Mouse (Mus musculus): ENCODE measurements around the gene Asb1.

Asb1 gene

DNA sequence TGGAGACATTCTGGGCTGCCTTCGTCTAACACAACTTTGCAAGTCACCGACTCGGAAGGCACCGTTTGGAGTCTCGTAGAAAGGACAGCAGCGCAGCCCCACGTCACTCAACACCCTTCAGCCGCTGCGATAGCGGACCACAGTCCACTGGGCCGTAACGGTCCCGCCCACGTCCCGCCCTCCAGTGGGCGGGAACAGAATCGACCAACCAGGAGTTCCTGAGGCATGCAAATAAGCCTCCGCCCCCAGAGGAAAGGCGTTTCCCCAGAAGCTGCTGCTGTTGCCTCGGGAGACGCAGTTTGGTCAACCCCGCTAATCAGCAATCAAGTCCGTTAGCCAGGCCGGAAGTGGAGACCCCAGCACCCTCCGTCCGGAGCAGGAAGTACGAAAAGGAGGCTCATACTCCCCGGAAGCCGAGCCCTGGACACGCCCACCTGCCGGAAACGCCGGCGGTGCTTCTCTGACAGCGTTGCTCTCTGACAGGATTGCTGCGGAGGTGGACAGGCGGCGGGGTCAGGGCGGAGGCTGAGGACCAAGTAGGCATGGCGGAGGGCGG lies at the start of gene Asb1:
TSS of gene Asb1 (plus strand) at position 274 of the 556 bp plus-strand sequence.
- DNase-seq (ENCODE audit: low read depth, low spot score) = peak; percentile 94

DNA sequence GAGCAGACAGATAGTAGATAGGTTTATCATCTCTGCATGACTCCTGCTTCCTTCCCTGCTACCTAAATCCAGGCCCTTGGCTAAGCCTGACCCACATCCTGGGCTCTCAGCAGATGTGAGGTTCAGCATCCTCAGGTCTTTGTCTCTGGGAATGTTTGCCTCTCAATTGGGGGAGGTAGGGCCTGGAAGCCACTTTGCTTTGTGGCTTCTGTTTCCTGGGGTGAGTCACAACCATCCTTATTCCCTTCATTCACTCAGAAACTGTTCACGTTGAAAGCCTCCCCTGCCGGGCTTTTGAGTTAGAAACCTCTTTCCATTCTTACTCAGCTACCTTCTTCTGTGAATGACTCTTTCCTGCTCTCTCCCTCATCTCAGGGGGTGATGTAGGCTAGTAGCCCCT lies 47.6 kb upstream of the Asb1 start:
- DNase-seq (ENCODE audit: low read depth, low spot score) = no peak

DNA sequence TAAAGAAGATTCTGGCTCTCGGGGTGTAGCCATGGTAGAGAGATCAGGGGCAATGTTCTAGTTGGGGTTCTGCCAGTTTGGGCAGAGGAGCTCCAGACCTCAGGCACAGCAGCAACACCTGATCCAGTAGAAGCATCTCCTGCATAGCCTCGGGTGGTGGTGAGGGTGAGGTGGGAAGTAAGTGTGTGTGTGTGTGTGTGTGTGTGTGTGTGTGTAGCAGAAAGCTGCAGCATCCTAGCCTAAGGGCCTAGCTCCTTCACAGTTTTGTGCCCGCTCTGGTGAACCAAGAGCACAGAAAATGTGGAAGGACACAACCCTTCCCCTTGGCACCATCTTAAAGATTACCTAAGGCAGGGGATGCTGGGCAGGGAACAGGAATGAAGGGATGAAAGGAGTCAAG lies 46.4 kb upstream of the Asb1 start:
- DNase-seq (ENCODE audit: low read depth, low spot score) = no peak

DNA sequence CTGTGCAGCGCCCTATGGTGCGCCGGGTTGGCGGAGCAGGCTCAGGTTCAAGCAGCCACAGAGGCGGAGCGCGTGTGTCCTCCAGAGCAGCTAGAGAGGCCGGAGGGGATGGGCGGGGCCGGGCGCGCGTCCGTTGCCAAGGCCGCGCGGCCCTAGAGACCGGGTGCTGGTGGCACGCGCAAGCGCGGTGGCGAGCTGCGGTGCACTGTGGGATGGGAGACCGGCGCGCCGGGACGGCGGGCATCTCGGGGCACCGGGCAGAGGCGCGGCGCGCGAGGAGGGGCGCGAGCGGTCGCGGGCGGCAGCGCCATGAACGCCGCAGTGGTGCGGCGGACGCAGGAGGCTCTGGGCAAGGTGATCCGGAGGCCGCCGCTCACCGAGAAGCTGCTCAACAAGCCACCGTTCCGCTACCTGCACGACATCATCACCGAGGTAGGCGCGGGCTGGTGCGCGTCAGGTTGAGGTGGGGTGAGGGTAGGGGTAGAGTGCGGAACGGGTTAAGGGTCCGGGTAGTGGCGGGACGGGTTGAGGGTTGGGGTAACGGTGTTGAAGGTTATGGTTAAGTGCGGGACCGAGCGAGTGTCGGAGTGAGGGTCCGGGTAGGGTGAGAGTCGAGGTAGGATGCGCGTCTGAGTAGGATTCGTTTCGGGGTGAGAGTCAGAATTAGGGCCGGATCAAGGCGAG lies 45.7 kb upstream of the Asb1 start, which contains the start of gene Traf3ip1:
TSS of gene Traf3ip1 (plus strand) at position 191 of the 684 bp plus-strand sequence.
- DNase-seq (ENCODE audit: low read depth, low spot score) = peak; percentile 92

DNA sequence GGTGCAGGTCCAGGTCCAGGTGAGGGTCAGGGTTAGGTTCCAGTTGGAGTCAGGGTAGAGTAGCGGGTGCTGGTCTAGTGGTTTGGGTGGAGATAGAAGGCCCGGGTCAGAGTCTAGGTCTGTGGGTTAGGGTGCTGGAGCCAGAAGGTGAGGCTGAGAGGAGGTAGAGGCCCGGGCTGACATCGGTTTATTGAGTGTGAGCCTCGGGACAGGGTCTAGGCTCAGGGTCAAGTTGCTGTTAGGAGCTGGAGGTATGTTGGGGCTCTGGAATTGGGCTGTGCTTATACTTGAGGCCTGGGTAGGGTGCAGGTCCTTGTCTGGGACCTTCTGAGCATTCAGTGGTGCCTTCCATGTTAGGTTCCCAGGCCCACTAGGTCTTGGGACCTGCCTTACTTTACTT lies 45.0 kb upstream of the Asb1 start:
- DNase-seq (ENCODE audit: low read depth, low spot score) = no peak

DNA sequence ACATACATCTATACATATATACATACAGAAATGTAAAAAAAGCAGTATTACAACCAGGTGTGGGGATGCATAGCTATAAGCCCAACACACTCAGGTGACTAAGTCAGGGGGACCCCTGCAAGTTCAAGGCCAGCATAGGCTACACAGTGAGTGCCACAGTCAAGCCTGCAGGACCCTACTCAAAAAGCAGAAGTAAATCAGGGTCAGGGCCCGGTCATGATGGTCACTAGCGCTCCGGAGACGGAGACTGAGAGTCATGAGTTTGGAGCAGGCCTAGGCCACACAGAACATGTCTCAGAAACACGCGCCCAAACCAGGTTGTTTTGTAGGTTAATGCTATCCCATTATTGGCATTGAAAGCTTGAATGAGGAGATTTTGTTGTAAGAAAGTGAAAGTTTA lies 41.8 kb upstream of the Asb1 start:
- no peak for DNase-seq (ENCODE audit: low read depth, low spot score)

DNA sequence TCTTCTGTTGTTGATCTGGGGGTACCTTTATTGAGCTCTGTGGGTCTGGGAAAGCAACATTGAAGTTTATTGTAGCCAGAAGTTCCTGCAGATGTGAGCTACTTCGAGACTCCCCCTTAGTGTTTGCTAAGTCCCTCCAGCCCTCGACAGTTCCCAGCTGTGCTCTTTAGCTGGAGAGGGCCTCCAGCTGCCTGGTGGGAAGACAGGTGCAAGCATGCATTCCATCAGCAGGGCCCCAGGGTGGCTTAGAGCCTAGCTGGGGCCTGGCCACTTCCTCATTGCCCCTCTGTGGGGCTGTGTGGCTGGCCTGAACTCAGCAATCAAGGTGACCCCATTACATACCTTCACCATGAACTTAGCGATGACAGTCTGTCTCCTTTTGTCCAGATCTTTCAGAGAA lies 35.7 kb upstream of the Asb1 start:
- DNase-seq (ENCODE audit: low read depth, low spot score) = no peak

DNA sequence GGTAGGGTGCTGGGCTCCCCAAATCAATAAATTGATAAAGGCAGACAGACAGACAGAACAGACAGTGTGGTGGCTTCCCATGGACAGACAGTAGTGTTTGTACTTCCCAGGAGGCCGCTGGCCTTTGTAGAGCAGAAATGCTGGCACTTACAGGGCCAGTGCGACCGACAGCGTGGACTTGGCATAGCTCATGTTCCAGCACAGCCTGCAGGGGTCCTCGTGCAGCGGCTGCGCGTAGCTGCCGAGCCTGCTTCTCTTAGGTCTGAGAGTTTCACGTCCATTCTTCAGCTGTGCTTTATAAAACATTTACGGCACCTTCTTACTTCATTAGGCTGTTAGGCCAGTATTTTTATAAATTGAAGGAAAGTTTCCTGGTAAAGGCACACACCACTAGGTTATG lies 25.4 kb upstream of the Asb1 start:
- no peak for DNase-seq (ENCODE audit: low read depth, low spot score)

DNA sequence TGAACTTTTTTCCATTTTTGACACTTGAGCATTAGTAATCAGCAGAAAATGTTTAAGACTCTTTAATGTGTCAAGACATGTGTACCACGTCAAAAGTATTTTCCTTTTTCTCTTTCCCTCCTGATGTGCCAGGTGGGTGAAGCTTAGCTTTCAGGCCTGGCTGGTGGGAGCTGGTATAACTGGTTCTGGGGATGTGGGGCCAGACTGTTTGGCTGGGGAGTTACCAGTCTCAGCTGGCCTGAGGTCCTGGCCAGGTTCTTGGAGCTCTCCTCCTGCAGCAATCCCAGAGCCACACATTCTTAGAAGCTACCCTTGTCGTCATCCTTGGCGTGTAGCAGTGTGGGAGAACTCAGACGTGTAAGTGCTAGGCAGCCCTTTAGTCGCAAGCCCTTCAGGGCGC lies 24.7 kb upstream of the Asb1 start:
- no peak for DNase-seq (ENCODE audit: low read depth, low spot score)

DNA sequence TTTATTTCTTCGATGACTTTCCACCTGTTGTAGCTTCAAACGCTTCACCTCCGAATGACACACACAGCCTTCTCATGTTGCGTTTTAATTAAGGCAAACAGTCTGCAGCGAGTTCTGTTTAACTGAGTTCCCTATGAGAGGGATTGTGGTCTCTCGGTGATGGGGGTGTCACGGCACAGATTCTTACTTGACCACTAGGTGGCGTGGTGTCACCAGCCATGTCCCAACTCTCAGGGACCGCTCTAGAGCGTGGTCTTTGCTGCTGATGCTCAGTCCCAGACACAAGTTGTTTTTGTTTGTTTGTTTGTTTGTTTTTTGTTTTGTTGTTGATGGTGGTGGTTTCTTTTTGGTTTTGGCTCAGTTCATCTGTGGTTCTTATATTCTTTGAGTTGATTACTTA lies 16.6 kb upstream of the Asb1 start:
- peak; percentile 59 for DNase-seq (ENCODE audit: low read depth, low spot score)

DNA sequence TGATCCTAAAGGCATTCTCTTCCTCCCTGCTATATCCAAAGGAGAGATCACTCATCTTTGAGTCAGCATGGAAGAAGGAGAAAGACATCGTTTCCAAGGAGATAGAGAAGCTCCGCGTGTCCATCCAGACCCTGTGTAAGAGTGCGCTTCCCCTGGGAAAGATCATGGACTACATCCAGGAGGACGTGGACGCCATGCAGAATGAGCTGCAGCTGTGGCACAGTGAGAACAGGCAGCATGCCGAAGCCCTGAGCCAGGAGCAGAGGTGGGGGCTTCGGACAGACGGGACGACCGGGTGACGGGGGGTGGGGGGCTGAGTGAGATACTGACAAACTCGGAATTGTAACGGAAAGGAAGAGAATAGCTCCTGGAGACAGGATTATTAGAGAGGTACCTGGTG lies 14.5 kb upstream of the Asb1 start:
- no peak for DNase-seq (ENCODE audit: low read depth, low spot score)

DNA sequence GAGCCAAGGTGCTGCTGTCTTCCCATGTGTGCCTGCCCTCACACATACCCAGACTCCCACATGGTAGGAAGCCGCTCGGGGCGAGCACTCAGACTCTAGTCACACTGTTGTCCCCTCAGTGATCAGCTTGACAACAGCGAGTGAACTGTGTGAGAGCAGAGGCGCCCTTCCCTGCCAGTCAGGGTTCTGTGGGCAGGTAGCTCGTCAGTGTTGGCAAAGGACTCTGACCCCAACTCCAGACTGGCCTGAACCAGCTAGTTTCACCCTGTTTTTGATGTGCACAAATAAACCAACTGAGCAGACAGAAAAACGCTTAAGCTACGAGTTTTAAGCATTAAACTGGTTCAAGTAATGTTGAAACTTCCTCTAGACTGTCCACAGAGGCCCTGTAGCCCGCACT lies 10.2 kb upstream of the Asb1 start:
- DNase-seq (ENCODE audit: low read depth, low spot score) = no peak

DNA sequence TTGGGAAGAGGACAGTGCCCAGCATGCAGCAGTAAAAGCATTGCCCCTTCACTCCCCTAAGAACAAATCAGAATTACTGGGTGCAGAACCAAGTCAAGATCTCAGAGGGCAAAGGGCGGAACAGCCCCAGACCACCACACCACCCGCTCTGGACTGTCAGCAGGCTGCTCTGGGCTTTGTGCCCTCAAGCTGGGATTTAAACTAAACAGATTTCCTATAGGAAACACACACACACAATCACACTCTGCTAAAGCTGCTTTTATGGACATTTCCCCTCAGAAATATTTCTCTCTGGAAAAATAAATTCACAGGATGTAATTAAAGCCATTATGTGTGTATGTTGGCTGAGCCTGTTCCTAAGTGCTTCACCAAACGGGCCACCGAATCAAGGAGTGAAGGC lies 8.1 kb upstream of the Asb1 start:
- no peak for DNase-seq (ENCODE audit: low read depth, low spot score)

DNA sequence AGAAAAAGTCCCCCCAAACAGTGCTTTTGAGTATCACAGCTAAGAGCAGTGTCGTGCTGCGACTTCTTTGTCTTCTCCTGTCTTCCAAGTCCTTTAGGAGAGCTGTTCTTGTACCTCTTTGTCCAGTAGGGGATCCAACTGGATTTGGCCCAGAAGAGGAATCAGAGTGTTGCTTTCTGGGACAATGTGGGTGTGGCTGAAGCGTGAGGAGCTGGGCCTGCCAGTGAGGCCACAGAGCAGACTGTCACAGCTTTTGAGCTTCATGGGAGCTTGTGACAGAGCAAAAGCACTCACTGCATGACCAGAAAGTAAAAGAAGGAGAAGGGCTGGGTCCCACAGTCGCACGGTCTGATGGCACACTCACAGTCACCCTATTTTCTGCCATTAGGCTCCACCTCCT lies 7.5 kb upstream of the Asb1 start:
- DNase-seq (ENCODE audit: low read depth, low spot score) = no peak

DNA sequence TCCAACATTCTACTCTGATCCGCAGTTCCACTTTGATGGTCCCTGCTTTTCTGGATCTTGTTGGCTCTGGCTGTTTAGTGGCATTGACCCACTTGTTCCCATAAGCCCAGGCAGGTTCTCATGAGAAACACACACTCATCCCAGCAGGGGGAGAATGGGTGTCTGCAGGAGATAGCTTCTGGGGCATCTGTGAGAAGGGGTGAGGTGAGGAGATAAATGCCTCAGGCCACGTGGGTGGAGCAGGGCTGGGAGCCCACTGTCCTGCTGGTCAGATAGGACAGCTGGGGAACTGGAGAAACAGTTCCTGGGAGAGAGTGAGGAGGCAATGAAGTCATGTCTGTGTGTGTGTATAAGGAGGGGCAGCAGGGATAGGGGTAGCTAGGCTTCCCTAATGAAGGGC lies 6.9 kb upstream of the Asb1 start:
- no peak for DNase-seq (ENCODE audit: low read depth, low spot score)

DNA sequence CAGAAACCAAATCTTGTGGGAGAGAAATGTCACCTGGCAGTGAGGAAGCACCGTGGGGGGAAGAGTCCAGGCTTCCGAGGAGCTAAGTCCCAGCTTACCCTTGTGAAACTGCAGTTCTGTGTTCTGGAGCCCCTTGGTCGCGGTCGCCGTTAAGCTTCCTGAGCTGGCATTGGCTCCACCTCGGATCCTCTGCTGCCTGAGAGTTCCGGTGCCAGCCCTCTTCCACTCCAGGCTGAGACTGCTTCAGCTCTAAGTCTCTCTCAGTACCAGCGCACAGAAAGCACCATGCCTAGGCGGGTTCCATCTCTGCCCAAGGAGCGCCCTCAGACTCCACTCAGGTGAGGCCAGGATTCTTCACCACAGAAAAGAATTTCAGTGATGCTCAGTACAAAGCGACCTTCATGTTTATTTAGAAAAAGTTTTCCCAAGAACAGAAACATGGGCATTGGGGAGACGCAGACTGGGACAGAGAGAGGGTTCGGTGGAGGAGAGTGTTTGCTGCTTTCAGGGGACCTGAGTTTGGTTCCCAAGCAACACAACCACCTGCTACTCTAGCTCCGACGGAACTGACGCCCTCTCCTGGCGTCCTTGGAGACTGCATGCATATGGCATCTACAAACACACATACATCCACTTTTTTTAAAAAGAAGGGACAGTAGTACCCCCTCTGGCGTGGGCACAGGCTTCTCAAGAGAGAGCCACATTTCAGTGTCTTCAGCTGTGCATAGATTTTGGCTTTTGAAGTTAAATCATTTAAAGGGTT lies 6.2 kb upstream of the Asb1 start:
- no peak for DNase-seq (ENCODE audit: low read depth, low spot score)

DNA sequence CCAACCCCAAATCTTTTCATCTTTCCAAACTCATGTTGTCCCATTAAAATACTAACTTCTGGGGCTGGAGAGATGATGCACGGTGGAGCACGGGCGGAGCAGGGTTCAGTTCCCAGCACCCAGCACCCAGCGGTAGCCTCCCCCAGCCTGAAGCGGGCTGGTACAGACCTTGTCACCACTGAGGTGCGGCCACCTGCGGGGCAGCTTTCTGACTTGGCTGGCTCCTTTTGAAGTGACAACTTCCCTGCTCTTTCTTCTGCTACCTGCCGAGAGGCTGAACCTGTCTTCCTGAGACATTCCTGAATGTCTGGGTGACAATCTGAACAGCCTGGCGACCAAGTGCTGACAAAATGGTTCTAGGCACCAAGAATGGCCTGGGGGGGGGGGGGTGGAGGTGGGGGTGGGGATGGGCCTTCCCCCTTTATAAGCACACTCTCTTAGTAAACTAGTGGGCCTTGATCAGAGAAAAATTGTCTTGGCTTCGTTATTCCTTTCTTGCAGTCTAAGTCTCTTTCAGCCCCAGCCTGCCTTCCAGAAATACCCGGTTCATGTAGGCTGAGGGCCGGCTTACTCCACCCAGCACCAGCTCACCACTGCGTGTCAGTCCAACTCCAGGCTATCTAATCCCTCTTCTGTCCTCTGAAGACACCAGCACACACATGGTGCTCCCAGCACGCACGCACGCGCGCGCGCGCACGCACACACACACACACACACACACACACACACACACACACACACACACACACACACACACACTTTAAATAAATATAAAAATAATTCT lies 2.4 kb upstream of the Asb1 start:
- DNase-seq (ENCODE audit: low read depth, low spot score) = no peak

DNA sequence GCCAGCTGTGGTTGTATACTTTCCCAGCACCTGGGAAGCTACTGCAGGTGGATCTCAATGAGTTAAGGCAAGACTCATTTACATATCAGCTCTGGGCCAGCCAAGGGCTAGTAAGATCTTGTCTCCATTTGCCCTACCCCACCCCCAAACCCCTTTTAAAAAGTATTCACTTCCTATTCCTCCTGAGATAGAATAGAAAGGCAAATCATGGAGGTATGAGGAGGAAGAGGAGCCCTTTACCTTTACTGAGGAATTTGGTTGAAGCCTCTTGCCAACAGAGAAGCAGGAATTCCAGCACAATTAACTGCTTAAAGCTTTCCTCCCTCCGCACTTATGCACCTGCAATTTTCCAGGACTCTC lies 1.8 kb upstream of the Asb1 start:
- no peak for DNase-seq (ENCODE audit: low read depth, low spot score)

DNA sequence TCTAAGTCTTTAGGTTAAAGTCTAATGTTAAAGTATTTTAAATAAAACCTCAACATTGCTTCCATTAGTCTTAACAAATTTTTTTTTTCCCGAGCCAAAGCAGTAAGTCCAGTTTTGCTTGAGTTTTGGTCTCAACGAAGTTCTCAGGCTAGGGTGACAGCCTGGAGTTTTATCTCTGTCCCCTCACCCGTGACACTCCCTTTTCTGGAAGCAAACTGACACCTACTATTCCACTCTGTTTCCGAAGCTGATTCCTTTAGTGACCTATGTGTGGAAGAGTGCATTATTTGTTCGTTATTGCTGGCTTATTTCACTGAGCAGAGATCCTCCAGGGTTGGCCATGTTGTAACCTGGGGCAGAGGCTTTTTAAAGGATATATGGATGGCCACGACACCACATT lies 1.1 kb upstream of the Asb1 start:
- DNase-seq (ENCODE audit: low read depth, low spot score) = no peak

DNA sequence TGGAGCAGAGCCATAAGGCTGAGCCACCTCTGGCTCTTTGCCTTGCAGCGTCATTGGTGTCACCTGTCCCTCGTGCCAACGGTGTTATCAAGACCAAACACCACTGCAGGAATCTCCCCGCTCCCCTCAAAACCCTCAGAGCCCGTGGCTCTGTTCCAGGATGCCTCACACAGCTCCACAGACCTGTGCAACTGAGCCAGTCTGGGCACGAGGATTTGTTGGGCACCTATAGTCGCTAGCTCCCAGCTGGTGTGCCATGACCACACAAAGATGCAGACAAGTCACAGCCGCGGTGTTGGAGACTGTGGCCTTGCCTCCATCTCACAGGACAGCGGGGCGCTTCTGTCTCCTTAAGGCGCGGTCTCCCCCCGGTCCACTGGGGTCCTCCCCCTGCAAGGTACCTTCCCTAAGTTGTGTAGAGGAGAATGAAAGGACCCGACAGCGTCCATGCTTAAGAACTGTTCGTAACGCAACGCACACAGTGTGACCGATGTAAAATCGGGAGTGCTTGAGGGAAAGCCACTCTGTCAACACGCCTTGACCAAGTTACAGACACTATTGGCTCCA lies 557 bp upstream of the Asb1 start:
- peak; percentile 59 for DNase-seq (ENCODE audit: low read depth, low spot score)

DNA sequence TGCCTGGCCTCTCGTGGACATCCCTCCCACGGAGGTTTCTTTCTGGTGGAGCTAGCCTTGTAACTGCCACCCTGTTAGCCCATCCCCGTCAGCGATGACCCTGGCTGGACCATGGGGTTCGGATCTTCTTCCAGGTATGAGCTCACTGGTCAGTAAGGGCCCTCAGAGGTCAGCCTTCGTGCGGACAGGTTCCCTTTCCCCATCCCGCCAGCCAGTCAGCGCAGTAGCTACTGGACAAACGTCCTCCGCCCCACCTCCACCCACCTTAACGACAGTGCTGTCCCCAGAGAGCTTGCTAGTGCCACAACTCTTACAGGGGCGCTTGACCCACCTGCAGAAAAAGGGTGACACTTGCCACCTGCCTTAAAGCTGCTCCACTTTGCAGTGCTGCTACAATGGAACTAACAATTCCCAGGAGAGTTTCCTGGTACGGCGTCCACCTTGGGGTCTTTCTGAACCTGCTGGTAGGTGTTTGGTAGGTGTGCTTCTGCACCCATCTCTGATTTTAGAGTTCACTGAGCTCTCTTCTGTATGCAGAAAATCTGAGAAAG lies 773 bp downstream of the Asb1 start:
- DNase-seq (ENCODE audit: low read depth, low spot score) = no peak

DNA sequence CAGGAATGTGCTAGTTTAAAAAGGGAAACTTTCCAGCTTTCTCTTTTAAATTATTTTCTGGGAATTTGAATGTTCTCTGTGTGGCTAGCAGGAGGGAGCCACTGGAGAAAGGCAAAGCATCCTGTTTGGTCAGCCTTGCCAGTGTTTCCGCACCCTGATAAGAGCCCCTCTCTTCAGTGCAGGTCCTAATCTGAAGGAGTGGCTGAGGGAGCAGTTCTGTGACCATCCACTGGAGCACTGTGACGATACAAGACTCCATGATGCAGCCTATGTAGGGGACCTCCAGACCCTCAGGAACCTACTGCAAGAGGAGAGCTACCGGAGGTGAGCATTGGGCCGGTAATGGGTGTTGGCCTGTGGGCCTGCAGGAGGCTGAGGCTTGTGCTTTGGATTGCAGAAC lies 3.6 kb downstream of the Asb1 start:
- DNase-seq (ENCODE audit: low read depth, low spot score) = no peak
